Mouse (Mus musculus) small intestine, adult 2 months (tissue): ENCODE data around the gene L1cam.

Source experiments
- CTCF ChIP-seq: fragments of 200-500 bp; IDR thresholded peaks from 2 replicates; pipeline ENCODE4 v1.5.1; 2012; ENCODE audit warnings: low read depth, mild to moderate bottlenecking, control low read depth, inconsistent platforms, low read length, moderate library complexity, mixed read lengths; ENCODE audit not compliant: insufficient replicate concordance, insufficient read length; ENCODE audit errors: extremely low read depth
- POLR2A ChIP-seq: fragments of 200-500 bp; IDR thresholded peaks from 2 replicates; pipeline ENCODE4 v1.6.1; 2012; ENCODE audit warnings: low read depth, mild to moderate bottlenecking, control low read depth, inconsistent platforms, low read length, moderate library complexity

DNA sequence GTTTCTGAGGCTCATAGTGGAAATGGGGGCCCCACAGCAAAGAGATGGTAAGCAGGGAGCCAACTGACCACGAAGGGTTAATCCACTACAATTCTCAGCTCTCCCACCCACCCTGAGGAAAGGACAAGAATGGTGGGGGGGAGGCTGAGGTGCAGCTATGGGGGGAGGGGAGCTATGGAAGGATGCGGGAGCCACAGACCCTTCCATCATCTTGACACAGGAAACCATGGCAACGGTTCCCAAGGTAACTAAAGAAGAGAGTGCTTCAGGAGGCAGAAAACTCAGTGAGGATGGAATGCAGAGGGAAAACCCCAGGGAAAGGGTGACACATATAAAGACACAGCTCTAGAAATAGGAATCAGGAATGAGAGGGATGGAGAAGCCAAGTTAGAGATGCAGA is 31.2 kb downstream of the L1cam start:
- TF ChIP-seq CTCF (no peak), POLR2A (no peak)
